Mouse (Mus musculus) G1E-ER4 (cell line): ENCODE data around the gene Pou2f1. TPM values are rescaled to one million over a fixed set of nuclear protein-coding genes. Genes with fewer than 3 reads are reported as not detected.

Source experiments
- GATA1 ChIP-seq: IDR thresholded peaks from one replicate; pipeline ENCODE4 v1.8.0; 2012; ENCODE audit warnings: low read length, inconsistent platforms
- polyA plus RNA-seq: library from polyadenylated mRNA; stranded (reverse); fragments of >175 nt; gene quantifications from 2 replicates; pipeline ENCODE4 v1.2.3, GENCODE M21; 2012

The Pou2f1 gene
- polyA plus RNA-seq, 1 experiment: 24.8 TPM

DNA sequence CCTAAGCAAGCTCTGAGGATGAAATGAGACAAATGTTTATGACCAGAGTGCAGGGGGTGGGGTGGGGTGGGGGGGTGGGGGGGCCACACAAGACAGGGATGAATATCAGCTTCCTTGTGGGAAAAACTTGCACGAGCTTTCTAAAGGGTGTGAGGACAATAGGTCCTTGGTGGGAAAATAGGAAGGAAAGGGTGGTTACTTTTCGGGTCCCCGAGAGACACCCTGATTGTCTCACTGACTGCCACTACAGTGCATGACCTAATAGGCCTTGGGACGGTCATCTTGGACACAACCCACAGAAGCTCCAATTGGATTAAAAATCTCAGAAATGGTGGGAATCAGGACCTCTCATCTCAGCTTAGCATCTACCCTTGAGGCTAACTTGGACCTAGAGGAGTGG lies 183.3 kb downstream of the Pou2f1 start:
- no peak for TF ChIP-seq GATA1

DNA sequence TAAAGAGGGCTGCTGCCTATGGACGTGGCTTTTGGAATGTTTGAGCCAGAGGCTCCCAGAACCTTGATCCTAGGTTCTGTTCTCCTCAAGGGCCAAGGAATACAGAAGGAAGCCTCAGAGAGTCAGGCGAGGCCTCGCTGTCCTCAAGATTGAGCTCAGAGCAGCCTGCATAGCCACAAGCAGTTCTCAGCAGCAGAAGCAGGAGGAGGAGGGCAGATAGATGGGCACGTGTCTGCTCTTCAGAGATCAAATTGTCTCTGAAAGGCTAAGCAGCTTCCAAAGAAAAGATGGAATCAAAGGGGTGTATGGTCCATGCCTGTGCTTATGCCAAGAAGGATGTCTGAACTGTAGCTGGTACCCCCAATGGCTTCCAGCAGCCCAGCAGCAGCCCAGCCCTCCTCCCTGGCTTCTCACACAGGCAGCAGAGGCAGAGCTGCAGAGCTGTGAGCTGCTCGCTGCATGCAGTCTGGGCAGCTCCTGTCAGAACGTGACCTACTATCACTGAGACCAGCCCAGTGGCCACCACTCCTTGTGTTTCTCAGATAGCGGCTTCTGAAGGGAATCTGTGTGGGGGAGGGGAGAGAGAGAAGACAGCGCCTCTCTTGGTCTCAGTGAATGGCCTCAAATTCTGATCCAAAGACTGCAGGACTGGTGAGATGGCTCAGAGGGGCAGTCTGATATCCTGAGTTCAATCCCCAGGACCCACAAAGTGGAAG lies 184.2 kb downstream of the Pou2f1 start:
- TF ChIP-seq GATA1: peak; percentile 33

DNA sequence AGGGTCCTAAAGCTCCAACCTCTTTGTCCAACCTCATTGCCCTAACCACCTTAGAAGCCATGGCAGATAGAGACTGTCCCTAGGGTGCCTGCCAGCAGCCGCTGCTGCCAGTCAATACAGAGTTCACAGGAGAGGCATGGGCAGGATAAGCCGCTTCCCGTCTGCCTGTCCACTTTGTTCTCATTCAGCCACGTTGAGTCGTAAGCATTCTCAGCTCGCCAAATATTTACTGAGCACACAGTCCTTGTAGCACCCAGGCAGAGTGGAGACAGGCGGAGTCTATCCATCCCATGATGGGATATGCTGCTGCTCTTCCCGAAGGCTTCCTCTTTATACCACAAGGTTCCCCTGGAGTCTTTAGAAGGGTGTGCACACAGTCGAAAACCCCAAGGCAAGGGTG lies 185.2 kb downstream of the Pou2f1 start:
- TF ChIP-seq GATA1: no peak

DNA sequence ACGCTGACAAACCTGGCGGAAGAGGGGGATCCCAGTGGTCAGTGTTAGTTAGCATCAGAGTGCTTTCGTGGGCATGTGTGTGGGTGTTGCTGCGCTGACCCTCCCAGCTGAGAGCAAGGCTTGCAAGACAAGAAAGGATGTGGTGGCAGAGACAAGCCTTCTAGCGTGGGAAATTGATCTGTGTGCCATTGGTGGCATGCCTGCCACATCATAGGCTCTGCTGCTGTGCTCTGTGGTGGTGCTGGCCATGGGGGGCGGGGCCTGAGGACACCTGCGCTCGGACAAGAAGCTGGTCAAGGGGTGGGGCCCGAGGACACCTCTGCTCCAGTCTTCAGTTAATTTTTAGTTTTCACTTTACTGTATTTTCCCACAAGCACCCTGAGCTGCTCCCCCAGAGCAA lies 186.1 kb downstream of the Pou2f1 start:
- no peak for TF ChIP-seq GATA1

Other genes starting within 250 kb of the Pou2f1 start
- gene Creg1, start 238.9 kb downstream of the Pou2f1 start, polyA plus RNA-seq: 131 and 153 TPM in 2 replicates
- 0.41 and 0.44 TPM in 2 replicates for gene Cd247, start 214.0 kb downstream of the Pou2f1 start, polyA plus RNA-seq
- not detected in 2 replicates for gene Dusp27, start 125.2 kb upstream of the Pou2f1 start, polyA plus RNA-seq
- gene Gpa33, start 127.6 kb upstream of the Pou2f1 start, polyA plus RNA-seq: not detected in 2 replicates
- not detected in 2 replicates for gene Mael, start 236.1 kb upstream of the Pou2f1 start, polyA plus RNA-seq